Mouse (Mus musculus): ENCODE results near the gene Ttyh1. TPM values are rescaled to one million over a fixed set of nuclear protein-coding genes. Genes with fewer than 3 reads are reported as not detected.

Ttyh1 gene
- polyA plus RNA-seq, 1 experiment from 2014 or later = 121 TPM

DNA sequence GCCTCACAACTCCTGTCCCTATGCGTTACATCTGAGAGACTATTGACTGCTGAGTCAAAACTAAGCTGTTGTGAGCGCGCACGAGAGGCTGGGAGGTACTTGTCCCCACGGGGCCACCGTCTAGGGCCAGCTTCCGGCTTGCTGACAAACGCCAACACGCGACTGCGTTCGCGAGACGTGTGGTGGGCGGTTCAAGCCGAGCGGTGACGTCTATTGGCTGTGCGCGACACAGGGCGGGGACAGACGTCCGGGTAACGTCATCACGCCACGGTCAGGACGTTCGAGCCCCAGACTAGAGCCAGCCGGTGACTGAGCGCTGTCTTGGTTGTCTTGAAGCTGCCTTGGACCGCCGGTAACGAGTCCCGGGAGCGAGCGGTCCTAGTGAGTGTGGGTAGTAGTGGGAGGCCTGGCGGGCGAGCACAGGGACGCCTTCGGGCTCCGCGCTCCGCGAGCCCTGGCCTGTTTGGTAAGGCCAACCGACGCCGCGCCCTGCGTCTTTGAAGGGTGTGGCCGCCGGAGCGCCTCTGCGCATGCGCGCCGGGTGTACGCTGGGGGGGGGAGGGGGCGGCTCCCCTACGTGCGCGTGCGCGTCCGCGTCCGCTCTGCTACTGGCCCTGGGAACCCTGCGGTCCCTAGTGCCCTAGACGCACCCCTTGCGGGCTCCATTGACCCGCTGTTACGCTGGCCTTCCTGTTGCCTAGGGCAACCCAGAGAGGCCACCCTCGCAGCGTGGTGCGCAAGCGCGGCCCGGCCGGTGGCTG, 17.7 kb downstream of the Ttyh1 start, which contains the start of gene Leng8:
TSS of gene Leng8 (plus strand) at position 269 of the 761 bp plus-strand sequence.
- WGBS = 1% methylated on average over 74 of the region's 78 CpGs
- no peaks in the 10 kb centered on the region for H3K27me3 ChIP-seq

GRCm38 (mm10) chr7:4137746-4138145, 18.5 kb downstream of the Ttyh1 start:
- Histone ChIP-seq H3K4me2 (peak overlapping the region; percentile 94), H3K9ac (peak overlapping the region; percentile 81), H3K27me3 (no peaks in the 10 kb centered on the region), H3K4me1 (peaks cover 24% of the 10 kb centered on the region), H3K36me3 (ENCODE audit: poor library complexity, severe bottlenecking) (peaks cover 60% of the 10 kb centered on the region), H3K27ac (peak overlapping the region; percentile 90), H3K9me3 (replicated peaks) (no peaks in the 10 kb centered on the region), H3K4me3 (peak overlapping the region; percentile 85)
- no peak for ATAC-seq
- 55% methylated on average over 3 of the region's 3 CpGs for WGBS

More for the DNA sequence above, 17.7 kb downstream of the Ttyh1 start, which contains the start of gene Leng8:
- H3K4me3 ChIP-seq = peak within 1 kb of the TSS; percentile 85
- H3K27ac ChIP-seq = peak within 1 kb of the TSS; percentile 90
- H3K4me1 ChIP-seq = peaks cover 32% of the 10 kb centered on the region
- peak within 1 kb of the TSS; percentile 94 for H3K4me2 ChIP-seq
- H3K9ac ChIP-seq = peak within 1 kb of the TSS; percentile 81
- peaks cover 60% of the 10 kb centered on the region for H3K36me3 ChIP-seq (ENCODE audit: poor library complexity, severe bottlenecking)
- no peaks in the 10 kb centered on the region for H3K9me3 ChIP-seq (replicated peaks)
- peak; percentile 99 for ATAC-seq

GRCm38 (mm10) chr7:4138181-4138580, 19.0 kb downstream of the Ttyh1 start:
- Histone ChIP-seq H3K36me3 (ENCODE audit: poor library complexity, severe bottlenecking) (peaks cover 60% of the 10 kb centered on the region), H3K27ac (no peak overlapping the region), H3K4me1 (peaks cover 20% of the 10 kb centered on the region), H3K9ac (peak overlapping the region; percentile 81), H3K9me3 (replicated peaks) (no peaks in the 10 kb centered on the region), H3K4me2 (peak overlapping the region; percentile 94), H3K4me3 (peak overlapping the region; percentile 85), H3K27me3 (no peaks in the 10 kb centered on the region)
- no peak for ATAC-seq
- 84% methylated on average over 2 of the region's 2 CpGs for WGBS

DNA sequence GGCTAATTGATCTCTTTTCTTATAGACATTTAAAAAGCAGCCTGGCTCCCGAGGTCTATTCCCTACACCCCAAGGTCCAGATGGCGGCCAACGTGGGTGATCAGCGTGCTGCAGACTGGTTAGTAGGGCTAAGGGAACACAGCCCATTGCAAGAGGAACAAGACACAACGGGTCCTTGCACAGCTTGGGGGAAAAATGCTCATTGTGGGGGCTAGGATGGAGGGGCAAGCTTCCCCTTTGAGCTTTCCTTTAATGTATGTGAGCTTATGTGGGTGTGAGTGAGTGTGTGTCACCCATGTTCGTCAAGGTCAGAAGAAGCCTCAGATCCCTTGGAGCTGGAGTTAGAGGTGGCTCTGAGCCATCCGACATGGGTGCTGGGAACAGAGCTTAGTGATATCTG, 19.5 kb downstream of the Ttyh1 start:
- H3K4me1 ChIP-seq = peaks cover 20% of the 10 kb centered on the region
- no peaks in the 10 kb centered on the region for H3K9me3 ChIP-seq (replicated peaks)
- H3K9ac ChIP-seq = peak overlapping the region; percentile 81; the same call in 1 of the 2 replicates
- no peak for ATAC-seq
- peak overlapping the region; percentile 4; the same call in 1 of the 2 replicates for H3K4me3 ChIP-seq
- peak overlapping the region; percentile 94 for H3K4me2 ChIP-seq
- H3K27me3 ChIP-seq = no peaks in the 10 kb centered on the region
- H3K36me3 ChIP-seq (ENCODE audit: poor library complexity, severe bottlenecking) = peaks cover 60% of the 10 kb centered on the region
- WGBS = 92% methylated on average over 7 of the region's 7 CpGs
- H3K27ac ChIP-seq = no peak overlapping the region

DNA sequence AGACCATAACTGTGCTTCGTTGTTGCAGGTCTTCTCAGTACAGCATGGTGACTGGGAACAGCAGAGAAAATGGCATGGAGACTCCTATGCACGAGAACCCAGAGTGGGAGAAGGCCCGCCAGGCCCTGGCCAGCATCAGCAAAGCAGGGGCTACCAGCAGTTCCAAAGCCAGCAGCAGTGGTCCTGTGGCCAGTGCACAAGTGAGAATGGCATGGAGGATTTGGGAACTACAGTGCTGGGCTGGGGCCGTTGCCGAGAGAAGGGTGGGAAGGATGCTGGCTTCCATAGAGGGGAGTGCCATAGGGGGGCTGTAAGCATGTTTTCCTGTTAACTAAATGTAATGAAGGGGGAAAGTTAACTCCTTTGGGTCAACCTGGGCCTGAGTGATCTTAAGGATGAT, 20.2 kb downstream of the Ttyh1 start:
- 93% methylated on average over 5 of the region's 5 CpGs for WGBS
- Histone ChIP-seq H3K27ac (no peak overlapping the region), H3K9ac (no peak overlapping the region), H3K36me3 (ENCODE audit: poor library complexity, severe bottlenecking) (peaks cover 60% of the 10 kb centered on the region), H3K4me3 (no peak overlapping the region), H3K4me2 (no peak overlapping the region), H3K9me3 (replicated peaks) (no peaks in the 10 kb centered on the region), H3K27me3 (no peaks in the 10 kb centered on the region), H3K4me1 (peaks cover 20% of the 10 kb centered on the region)
- no peak for ATAC-seq

DNA sequence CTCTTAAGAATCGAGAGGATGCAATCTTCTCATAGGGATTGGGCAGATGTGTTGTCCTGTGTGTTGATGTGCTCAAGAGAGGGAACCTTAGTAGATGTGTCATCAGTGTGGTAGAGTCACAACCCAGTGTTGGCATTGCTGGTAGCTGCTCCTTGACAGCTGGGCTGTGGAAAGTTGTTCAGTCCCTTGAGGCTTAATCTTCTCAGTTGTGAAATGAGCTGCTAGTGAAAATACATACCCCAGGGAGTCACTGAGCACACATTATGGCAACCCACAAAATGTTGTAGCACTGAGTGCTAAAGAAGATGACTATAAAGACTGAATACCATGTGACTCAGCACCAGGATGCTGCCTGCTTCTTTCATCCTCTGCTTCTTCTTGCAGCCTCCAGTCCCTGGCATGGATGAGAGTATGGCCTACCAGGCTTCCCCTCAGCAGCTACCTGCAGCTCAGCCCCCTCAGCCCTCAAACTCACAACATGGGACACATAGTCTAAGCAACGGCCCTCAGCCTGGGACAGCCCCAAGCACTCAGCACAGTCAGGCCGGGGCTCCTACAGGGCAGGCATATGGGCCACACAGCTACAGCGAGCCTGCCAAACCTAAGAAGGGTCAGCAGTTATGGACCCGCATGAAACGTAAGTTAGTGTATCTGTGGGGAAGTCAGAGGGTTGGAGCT, 22.6 kb downstream of the Ttyh1 start:
- WGBS = 94% methylated on average over 6 of the region's 6 CpGs
- no peak for ATAC-seq

GRCm38 (mm10) chr7:4142796-4143445, 23.7 kb downstream of the Ttyh1 start:
- ATAC-seq = no peak
- peaks cover 10% of the 10 kb centered on the region for H3K4me1 ChIP-seq
- H3K36me3 ChIP-seq (ENCODE audit: poor library complexity, severe bottlenecking) = peaks cover 95% of the 10 kb centered on the region
- no peak overlapping the region for H3K4me3 ChIP-seq
- H3K9ac ChIP-seq = no peak overlapping the region
- H3K4me2 ChIP-seq = no peak overlapping the region
- no peak overlapping the region for H3K27ac ChIP-seq
- no peaks in the 10 kb centered on the region for H3K9me3 ChIP-seq (replicated peaks)
- WGBS = 94% methylated on average over 10 of the region's 10 CpGs
- H3K27me3 ChIP-seq = no peaks in the 10 kb centered on the region

More for the DNA sequence above, 22.6 kb downstream of the Ttyh1 start:
- Histone ChIP-seq H3K4me2 (no peak overlapping the region), H3K27me3 (no peaks in the 10 kb centered on the region), H3K4me3 (no peak overlapping the region), H3K9ac (no peak overlapping the region), H3K27ac (no peak overlapping the region), H3K9me3 (replicated peaks) (no peaks in the 10 kb centered on the region), H3K36me3 (ENCODE audit: poor library complexity, severe bottlenecking) (peaks cover 83% of the 10 kb centered on the region), H3K4me1 (peaks cover 14% of the 10 kb centered on the region)

DNA sequence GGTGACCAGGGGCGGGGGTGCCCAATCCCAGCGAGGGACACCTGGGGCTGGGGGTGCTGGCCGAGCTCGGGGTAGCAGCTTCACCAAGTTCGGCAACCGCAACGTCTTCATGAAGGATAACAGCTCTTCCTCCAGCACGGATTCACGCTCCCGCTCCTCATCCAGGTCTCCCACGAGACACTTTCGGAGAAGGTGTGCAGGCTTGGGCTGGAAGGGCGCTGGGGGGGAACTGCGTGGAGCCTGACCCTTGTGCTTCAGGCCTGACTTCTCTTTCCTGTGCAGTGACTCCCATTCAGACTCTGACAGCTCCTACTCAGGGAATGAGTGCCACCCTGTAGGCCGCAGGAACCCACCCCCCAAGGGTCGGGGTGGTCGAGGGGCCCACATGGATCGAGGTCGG, 24.3 kb downstream of the Ttyh1 start:
- Histone ChIP-seq H3K27ac (no peak overlapping the region; the same call in 1 of the 2 replicates), H3K4me3 (no peak overlapping the region), H3K9ac (no peak overlapping the region), H3K36me3 (ENCODE audit: poor library complexity, severe bottlenecking) (peaks cover 100% of the 10 kb centered on the region), H3K27me3 (no peaks in the 10 kb centered on the region), H3K9me3 (replicated peaks) (no peaks in the 10 kb centered on the region), H3K4me2 (no peak overlapping the region), H3K4me1 (peaks cover 8% of the 10 kb centered on the region)
- ATAC-seq = no peak
- WGBS = 94% methylated on average over 19 of the region's 19 CpGs

DNA sequence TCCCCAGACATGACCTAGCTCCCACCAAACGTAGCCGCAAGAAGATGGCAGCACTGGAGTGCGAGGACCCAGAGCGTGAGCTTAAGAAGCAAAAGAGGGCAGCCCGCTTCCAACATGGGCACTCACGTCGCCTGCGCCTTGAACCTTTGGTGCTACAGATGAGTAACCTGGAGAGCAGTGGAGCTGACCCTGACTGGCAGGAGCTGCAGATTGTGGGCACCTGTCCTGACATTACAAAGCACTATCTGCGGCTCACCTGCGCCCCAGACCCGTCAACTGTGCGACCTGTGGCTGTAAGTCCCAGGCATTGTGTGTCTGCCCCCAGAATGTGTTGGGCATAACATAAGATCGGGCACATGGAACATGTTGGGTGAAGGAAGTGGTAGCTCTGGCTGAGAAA, 24.8 kb downstream of the Ttyh1 start:
- no peak overlapping the region for H3K9ac ChIP-seq
- WGBS = 96% methylated on average over 13 of the region's 13 CpGs
- no peak overlapping the region for H3K27ac ChIP-seq
- peaks cover 10% of the 10 kb centered on the region for H3K4me1 ChIP-seq
- no peak overlapping the region for H3K4me2 ChIP-seq
- no peaks in the 10 kb centered on the region for H3K27me3 ChIP-seq
- H3K4me3 ChIP-seq = no peak overlapping the region
- ATAC-seq = no peak
- no peaks in the 10 kb centered on the region for H3K9me3 ChIP-seq (replicated peaks)
- peaks cover 95% of the 10 kb centered on the region for H3K36me3 ChIP-seq (ENCODE audit: poor library complexity, severe bottlenecking)

DNA sequence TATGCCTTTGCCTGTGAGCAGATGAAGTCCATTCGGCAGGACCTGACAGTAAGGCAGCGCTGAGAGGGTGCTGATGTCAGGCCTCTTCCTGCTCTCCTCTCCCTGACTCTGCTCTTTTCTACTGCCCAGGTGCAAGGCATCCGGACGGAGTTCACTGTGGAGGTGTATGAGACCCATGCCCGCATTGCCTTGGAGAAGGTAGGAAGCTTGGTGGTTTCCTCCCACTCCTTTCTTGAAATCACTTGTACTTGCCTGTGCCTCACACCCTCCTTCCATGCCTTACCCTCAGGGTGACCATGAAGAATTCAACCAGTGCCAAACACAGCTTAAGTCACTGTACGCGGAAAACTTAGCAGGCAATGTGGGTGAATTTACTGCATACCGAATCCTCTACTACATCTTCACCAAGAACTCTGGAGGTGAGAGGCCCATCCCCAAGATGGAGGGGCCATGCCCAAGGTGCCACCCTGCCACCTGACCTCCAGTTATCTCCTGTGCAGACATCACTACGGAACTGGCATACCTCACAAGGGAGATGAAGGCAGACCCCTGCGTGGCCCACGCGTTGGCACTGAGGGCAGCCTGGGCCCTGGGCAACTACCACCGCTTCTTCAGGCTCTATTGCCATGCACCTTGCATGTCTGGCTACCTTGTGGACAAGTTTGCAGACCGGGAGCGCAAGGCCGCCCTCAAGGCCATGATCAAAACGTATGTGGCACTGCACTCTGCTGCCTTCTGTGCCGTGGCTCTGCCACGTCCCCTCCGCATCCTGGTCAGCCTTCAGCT, 25.8 kb downstream of the Ttyh1 start:
- ATAC-seq = no peak
- H3K4me2 ChIP-seq = no peak overlapping the region

DNA sequence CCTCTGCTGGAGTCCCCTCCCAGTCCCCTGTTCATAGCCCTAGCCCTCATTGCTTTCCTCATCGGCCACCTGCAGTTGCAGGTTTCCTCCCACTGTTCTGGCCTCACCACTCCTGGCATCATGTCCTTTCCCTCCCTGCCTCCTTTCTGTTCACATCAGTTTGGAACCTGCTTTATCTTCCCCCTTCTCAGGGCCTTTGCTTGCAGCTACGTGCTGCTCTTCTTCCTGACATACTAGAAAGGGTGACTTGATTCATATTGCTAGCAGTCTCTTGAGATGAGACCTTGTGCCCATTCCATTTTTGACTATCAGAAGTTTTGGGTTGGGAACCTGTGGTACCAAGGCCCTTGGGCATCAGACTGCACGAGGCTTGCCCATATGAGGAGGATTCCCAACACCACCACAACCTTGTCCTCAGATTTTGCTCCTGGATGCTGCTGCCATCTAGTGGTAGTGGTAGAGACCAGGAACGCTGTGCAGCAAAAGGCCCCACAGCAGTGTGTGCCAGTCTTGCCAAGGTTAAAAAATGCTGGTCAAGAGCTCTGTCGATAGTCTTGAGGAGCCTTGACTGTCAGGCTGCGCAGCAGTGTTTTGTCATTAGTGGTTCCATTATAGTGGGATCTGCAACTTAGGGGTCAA, 26.5 kb downstream of the Ttyh1 start:
- WGBS = 68% methylated on average over 6 of the region's 6 CpGs
- H3K4me1 ChIP-seq = peaks cover 21% of the 10 kb centered on the region
- H3K9ac ChIP-seq = no peak overlapping the region
- H3K9me3 ChIP-seq (replicated peaks) = no peaks in the 10 kb centered on the region
- peaks cover 6% of the 10 kb centered on the region for H3K27me3 ChIP-seq
- peaks cover 79% of the 10 kb centered on the region for H3K36me3 ChIP-seq (ENCODE audit: poor library complexity, severe bottlenecking)
- no peak overlapping the region for H3K27ac ChIP-seq
- H3K4me3 ChIP-seq = no peak overlapping the region
- ATAC-seq = no peak
- H3K4me2 ChIP-seq = no peak overlapping the region

More for the DNA sequence above, 25.8 kb downstream of the Ttyh1 start:
- Histone ChIP-seq H3K27me3 (no peaks in the 10 kb centered on the region), H3K9me3 (replicated peaks) (no peaks in the 10 kb centered on the region), H3K9ac (no peak overlapping the region), H3K27ac (no peak overlapping the region), H3K4me1 (peaks cover 14% of the 10 kb centered on the region), H3K4me3 (no peak overlapping the region), H3K36me3 (ENCODE audit: poor library complexity, severe bottlenecking) (peaks cover 86% of the 10 kb centered on the region)
- 98% methylated on average over 20 of the region's 20 CpGs for WGBS

Measured in forebrain, embryonic 13.5 days (tissue).